Mouse (Mus musculus) frontal cortex, postnatal 14 days (tissue): ENCODE measurements around the gene Clmp.
"Not testable (repeated sequence)": the region's sequence is repeated elsewhere in the genome, so short reads cannot be mapped to it uniquely, and the experiment has no call there.

Experiments used
- DNase-seq, 2 experiments: peaks; one replicate each; pipeline ENCODE4 v3.0.0; 2022; ENCODE audit warnings: low spot score in 2 of 2

Gene Clmp

GRCm38 (mm10) chr9:40776459-40777248 lies 90.9 kb downstream of the Clmp start:
- no peak for DNase-seq

- no peak for DNase-seq
Observed at GRCm38 (mm10) chr9:40780111-40780510, 94.3 kb downstream of the Clmp start.

- no peak for DNase-seq
Observed at GRCm38 (mm10) chr9:40780892-40781725, 95.3 kb downstream of the Clmp start.

GRCm38 (mm10) chr9:40781726-40782581 lies 96.2 kb downstream of the Clmp start:
- no peak for DNase-seq

- no peak for DNase-seq
Observed at GRCm38 (mm10) chr9:40783641-40784373, 98.0 kb downstream of the Clmp start.

- no peak for DNase-seq
Observed at GRCm38 (mm10) chr9:40784374-40784967, 98.7 kb downstream of the Clmp start.

GRCm38 (mm10) chr9:40785452-40785851 lies 99.7 kb downstream of the Clmp start:
- no peak for DNase-seq

GRCm38 (mm10) chr9:40786820-40787219 lies 101.1 kb downstream of the Clmp start:
- not testable (repeated sequence) for DNase-seq

GRCm38 (mm10) chr9:40791864-40792633 lies 106.3 kb downstream of the Clmp start:
- no peak for DNase-seq

GRCm38 (mm10) chr9:40793581-40793980 lies 107.8 kb downstream of the Clmp start:
- no peak for DNase-seq

- no peak for DNase-seq
Observed at GRCm38 (mm10) chr9:40794251-40794650, 108.5 kb downstream of the Clmp start.

- no peak for DNase-seq
Observed at GRCm38 (mm10) chr9:40794926-40795325, 109.2 kb downstream of the Clmp start.

GRCm38 (mm10) chr9:40795562-40795961 lies 109.8 kb downstream of the Clmp start:
- DNase-seq, result no peak

GRCm38 (mm10) chr9:40796054-40796453 lies 110.3 kb downstream of the Clmp start:
- no peak for DNase-seq

- DNase-seq, result no peak
Observed at GRCm38 (mm10) chr9:40798247-40798960, 112.6 kb downstream of the Clmp start.

- DNase-seq, result no peak
Observed at GRCm38 (mm10) chr9:40799112-40799511, 113.3 kb downstream of the Clmp start.

- DNase-seq, result peak; percentile 62 to 64
Observed at GRCm38 (mm10) chr9:40799837-40800501, 114.2 kb downstream of the Clmp start.

- peak; percentile 100 for DNase-seq
Observed at GRCm38 (mm10) chr9:40800675-40801612, 115.2 kb downstream of the Clmp start, which contains the start of gene Hspa8. Gene Hspa8 (plus strand): TSS chr9:40800984.
